Mouse (Mus musculus) kidney, postnatal 0 days (tissue): ENCODE measurements around the gene Med25. TPM values are rescaled to one million over a fixed set of nuclear protein-coding genes. Genes with fewer than 3 reads are reported as not detected.

Experiments used
- ATAC-seq: fragments of 200-750 bp; cut with Nextera tagmentation; replicated peaks from 2 replicates; pipeline ENCODE4 v1.8.0; 2017; ENCODE audit warnings: low read depth, moderate number of reproducible peaks, moderate TSS enrichment, moderate library complexity; ENCODE audit not compliant: low FRiP score
- DNase-seq: peaks from one replicate; pipeline ENCODE4 v3.0.0-alpha.2; 2016; ENCODE audit warnings: low spot score
- H3K27ac ChIP-seq: fragments of 300-500 bp; sonication (generic); 2 replicates; pipeline ENCODE4 v1.5.1; 2014; ENCODE audit warnings: mild to moderate bottlenecking
- H3K27me3 ChIP-seq: fragments of 300-500 bp; sonication (generic); 2 replicates; pipeline ENCODE4 v1.6.1; 2014; ENCODE audit warnings: low read length, mixed read lengths; ENCODE audit not compliant: insufficient read depth
- H3K36me3 ChIP-seq: fragments of 300-500 bp; sonication (generic); 2 replicates; pipeline ENCODE4 v1.6.1; 2014; ENCODE audit warnings: low read length, mixed read lengths; ENCODE audit not compliant: insufficient read depth
- H3K4me1 ChIP-seq: fragments of 300-500 bp; sonication (generic); replicated peaks from 2 replicates; pipeline ENCODE4 v1.6.1; 2014; ENCODE audit warnings: antibody characterized with exemption, low read length, mixed read lengths; ENCODE audit not compliant: insufficient read depth
- H3K4me2 ChIP-seq: fragments of 300-500 bp; sonication (generic); 2 replicates; pipeline ENCODE4 v1.6.1; 2014; ENCODE audit warnings: mild to moderate bottlenecking, low read length, moderate library complexity, mixed read lengths
- H3K4me3 ChIP-seq: fragments of 300-500 bp; sonication (generic); replicated peaks from 2 replicates; pipeline ENCODE4 v1.5.1; 2014; ENCODE audit warnings: low read depth, low read length
- H3K9ac ChIP-seq: fragments of 300-500 bp; sonication (generic); 2 replicates; pipeline ENCODE4 v1.6.1; 2014; ENCODE audit warnings: low read depth, low read length
- H3K9me3 ChIP-seq: fragments of 300-500 bp; sonication (generic); replicated peaks from 2 replicates; pipeline ENCODE4 v1.6.1; 2016; ENCODE audit warnings: low read length, inconsistent platforms, mixed read lengths
- CTCF ChIP-seq: IDR thresholded peaks from 2 replicates; pipeline ENCODE4 v1.5.1; 2016; ENCODE audit warnings: antibody characterized with exemption, low read depth, mild to moderate bottlenecking, moderate library complexity
- WGBS: fragments of 180-500 bp; shearing (Covaris S2); extraction: QIAGEN DNeasy Blood & Tissue Kit; methylation state at CpG from one replicate; pipeline ENCODE4 v1.1.7; 2014; 5-methylcytosine and 5-hydroxymethylcytosine counted together
- polyA plus RNA-seq: library from polyadenylated mRNA; unstranded; fragments of >200 nt; fragmentation: Nextera tagmentation; extraction: Ambion mirVana; gene quantifications from 2 replicates; pipeline ENCODE4 v1.2.1, GENCODE M21; 2015

The Med25 gene
- polyA plus RNA-seq, 1 experiment from 2014 or later, result 91.4 TPM

GRCm38 (mm10) chr7:44847772-44848171 lies 44.7 kb downstream of the Med25 start:
- no peaks in the 10 kb centered on the region for H3K27me3 ChIP-seq
- TF ChIP-seq CTCF, result no peak
- no peak overlapping the region for H3K27ac ChIP-seq
- peak overlapping the region; percentile 65 for H3K4me2 ChIP-seq
- DNase-seq, result no peak
- peaks cover 39% of the 10 kb centered on the region for H3K36me3 ChIP-seq
- peak overlapping the region; percentile 73 for H3K4me3 ChIP-seq
- H3K9ac ChIP-seq, result peak overlapping the region; percentile 48
- 59% methylated on average over 5 of the region's 5 CpGs for WGBS
- no peak for ATAC-seq
- no peaks in the 10 kb centered on the region for H3K9me3 ChIP-seq
- peaks cover 7% of the 10 kb centered on the region for H3K4me1 ChIP-seq

GRCm38 (mm10) chr7:44846804-44847203 lies 45.7 kb downstream of the Med25 start:
- Histone ChIP-seq H3K4me3 (no peak overlapping the region), H3K9me3 (no peaks in the 10 kb centered on the region), H3K9ac (no peak overlapping the region), H3K27me3 (no peaks in the 10 kb centered on the region), H3K4me2 (no peak overlapping the region), H3K36me3 (peaks cover 46% of the 10 kb centered on the region), H3K4me1 (peaks cover 7% of the 10 kb centered on the region), H3K27ac (no peak overlapping the region)
- DNase-seq (no peak), ATAC-seq (no peak)
- TF ChIP-seq CTCF, result no peak
- WGBS, result 86% methylated on average over 7 of the region's 7 CpGs

- Histone ChIP-seq H3K36me3 (peaks cover 46% of the 10 kb centered on the region), H3K4me3 (no peak overlapping the region), H3K9me3 (no peaks in the 10 kb centered on the region), H3K9ac (no peak overlapping the region), H3K27me3 (no peaks in the 10 kb centered on the region), H3K4me1 (peaks cover 2% of the 10 kb centered on the region), H3K4me2 (no peak overlapping the region), H3K27ac (no peak overlapping the region)
- 91% methylated on average over 10 of the region's 10 CpGs for WGBS
- DNase-seq (no peak), ATAC-seq (no peak)
- TF ChIP-seq CTCF, result no peak
Observed at GRCm38 (mm10) chr7:44845006-44845405, 47.5 kb downstream of the Med25 start.

- Histone ChIP-seq H3K9ac (no peak overlapping the region), H3K27ac (no peak overlapping the region), H3K27me3 (no peaks in the 10 kb centered on the region), H3K36me3 (peaks cover 46% of the 10 kb centered on the region), H3K4me1 (peaks cover 10% of the 10 kb centered on the region), H3K4me2 (no peak overlapping the region), H3K4me3 (no peak overlapping the region), H3K9me3 (no peaks in the 10 kb centered on the region)
- TF ChIP-seq CTCF, result no peak
- no peak for ATAC-seq
- no peak for DNase-seq
- WGBS, result 85% methylated on average over 8 of the region's 8 CpGs
Observed at GRCm38 (mm10) chr7:44841825-44842463, 50.6 kb downstream of the Med25 start.

GRCm38 (mm10) chr7:44840426-44840825 lies 52.1 kb downstream of the Med25 start:
- H3K9ac ChIP-seq, result no peak overlapping the region
- H3K4me3 ChIP-seq, result no peak overlapping the region
- peaks cover 34% of the 10 kb centered on the region for H3K36me3 ChIP-seq
- no peak for TF ChIP-seq CTCF
- H3K27me3 ChIP-seq, result no peaks in the 10 kb centered on the region
- no peaks in the 10 kb centered on the region for H3K9me3 ChIP-seq
- WGBS, result 59% methylated on average over 14 of the region's 14 CpGs
- no peak overlapping the region for H3K27ac ChIP-seq
- DNase-seq (no peak), ATAC-seq (no peak)
- H3K4me1 ChIP-seq, result peaks cover 18% of the 10 kb centered on the region
- no peak overlapping the region for H3K4me2 ChIP-seq

GRCm38 (mm10) chr7:44839491-44840191 lies 52.9 kb downstream of the Med25 start:
- Histone ChIP-seq H3K36me3 (peaks cover 26% of the 10 kb centered on the region), H3K4me3 (peak overlapping the region; percentile 12; the same call in 1 of the 2 replicates), H3K27me3 (no peaks in the 10 kb centered on the region), H3K27ac (no peak overlapping the region), H3K9ac (peak overlapping the region; percentile 41; the same call in 1 of the 2 replicates), H3K9me3 (no peaks in the 10 kb centered on the region), H3K4me1 (peaks cover 18% of the 10 kb centered on the region), H3K4me2 (peak overlapping the region; percentile 53)
- ATAC-seq (peak; percentile 39), DNase-seq (peak; percentile 49)
- WGBS, result 2% methylated on average over 58 of the region's 58 CpGs
- no peak for TF ChIP-seq CTCF
